Mouse (Mus musculus) T-helper 2 cell (primary cell): Measurements from ENCODE around the gene Ak4.

Experiments used
- in situ Hi-C: fragments of 300-600 bp; cut with MboI, MseI; formaldehyde crosslinking; loops from one replicate; pipeline ENCODE4 v1.15.1; 2025; ENCODE audit warnings: high pct_unique_total_duplicates

Ak4 gene

DNA sequence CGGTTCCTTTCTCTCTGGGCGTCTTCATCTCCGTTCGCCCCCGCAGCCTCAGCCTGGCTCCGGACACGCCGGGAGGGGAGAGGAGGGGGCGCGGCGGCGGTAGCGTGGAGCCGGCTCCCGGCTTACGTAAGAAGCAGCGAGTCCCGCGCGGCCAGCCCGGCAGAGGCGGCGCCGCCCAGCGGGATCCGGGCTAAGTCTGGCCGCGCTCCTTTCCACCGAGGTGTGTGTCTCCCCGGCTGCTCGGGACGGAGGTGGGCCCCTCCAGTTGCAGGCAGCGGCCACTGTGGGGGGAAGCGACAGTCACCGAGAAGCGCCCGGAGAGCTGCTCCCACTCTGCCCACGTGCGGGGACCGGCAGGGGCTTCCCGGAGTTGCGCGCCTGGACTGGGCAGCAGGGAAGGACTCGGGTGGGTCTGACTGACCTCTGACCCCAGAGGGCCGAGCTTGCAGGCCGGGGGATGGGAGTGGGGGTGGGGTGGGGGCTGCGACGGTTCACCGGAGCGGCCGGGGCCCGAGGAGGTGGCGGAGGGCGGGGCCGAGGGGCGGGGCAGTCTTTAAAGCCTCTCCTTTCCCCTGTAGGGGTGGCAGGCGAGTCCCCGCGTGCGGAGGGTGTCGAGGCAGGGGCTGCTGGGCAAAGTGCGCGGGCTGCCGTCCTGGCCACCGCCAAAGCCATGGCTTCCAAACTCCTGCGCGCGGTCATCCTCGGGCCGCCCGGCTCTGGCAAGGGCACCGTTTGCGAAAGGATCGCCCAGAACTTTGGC is at the start of gene Ak4:
Gene Ak4, plus strand, starts transcription at position 127 of the 760 bp plus-strand sequence.
- in situ Hi-C loops: no loop called here

DNA sequence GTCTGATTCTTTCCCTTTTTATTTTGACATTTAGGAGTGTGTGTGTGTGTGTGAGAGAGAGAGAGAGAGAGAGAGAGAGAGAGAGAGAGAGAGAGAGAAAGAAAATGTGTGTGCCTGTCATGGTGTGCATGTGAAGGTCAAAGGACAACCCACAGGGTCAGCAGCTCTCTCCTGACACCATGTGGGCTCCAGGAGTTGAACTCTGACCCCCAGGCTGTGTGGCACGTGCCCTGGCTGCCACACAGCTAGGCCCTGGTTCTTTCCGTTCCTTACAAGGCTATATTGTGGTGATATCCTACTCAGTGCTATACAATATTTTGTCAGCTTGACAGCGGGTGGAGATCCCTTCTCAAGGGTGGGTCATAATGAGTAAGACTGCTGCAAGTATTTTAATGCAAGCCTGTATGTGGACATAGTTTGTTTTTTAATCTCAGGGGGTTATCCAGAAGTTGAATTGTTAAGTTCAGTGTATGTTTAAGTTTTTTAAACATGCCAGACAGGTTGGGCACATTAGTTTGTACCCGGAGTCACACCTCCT is 49.3 kb upstream of the Ak4 start:
- in situ Hi-C loops: loop anchor here (25.0 kb wide), 1 partner anchor 1142 kb away; no protein-coding TSS in a partner anchor

DNA sequence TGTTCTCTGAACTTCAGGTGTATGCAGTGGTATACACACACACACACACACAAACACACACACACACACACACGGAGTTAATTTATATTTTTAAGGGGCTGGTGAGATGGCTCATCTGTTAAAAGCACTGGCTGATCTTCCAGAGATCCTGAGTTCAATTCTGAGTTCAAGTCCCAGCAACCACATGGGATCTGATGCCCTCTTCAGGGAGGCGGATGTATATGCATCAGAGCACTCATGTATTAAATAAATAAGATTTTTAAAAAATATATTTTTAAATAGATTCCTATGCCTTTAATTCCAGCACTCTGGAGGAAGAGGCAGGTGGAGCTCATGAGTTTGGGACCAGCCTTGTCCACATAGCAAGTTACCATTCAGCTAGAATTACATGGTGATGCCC is 46.8 kb upstream of the Ak4 start:
- in situ Hi-C loops: loop anchor here (25.0 kb wide), 1 partner anchor 1140 kb away; no protein-coding TSS in a partner anchor

DNA sequence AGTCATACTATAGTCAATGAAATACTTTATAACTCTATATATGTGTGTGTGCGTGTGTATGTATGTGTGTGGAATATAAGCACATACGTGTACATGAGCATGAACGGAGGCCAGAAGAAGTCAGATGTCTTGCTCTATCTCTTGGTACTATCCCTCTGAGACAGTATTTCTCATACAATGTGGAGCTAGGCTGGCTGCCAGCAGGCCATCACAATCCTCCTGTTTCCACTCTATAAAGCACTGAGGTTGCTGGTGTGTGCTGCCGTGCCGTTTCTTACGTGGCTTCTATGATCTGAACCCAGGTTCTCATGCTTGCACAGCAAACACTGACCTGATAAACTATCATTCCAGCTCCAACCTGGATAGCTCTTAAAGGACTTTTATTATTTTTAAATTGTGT is 46.3 kb upstream of the Ak4 start:
- in situ Hi-C loops: loop anchor here (25.0 kb wide), 1 partner anchor 1140 kb away; no protein-coding TSS in a partner anchor

DNA sequence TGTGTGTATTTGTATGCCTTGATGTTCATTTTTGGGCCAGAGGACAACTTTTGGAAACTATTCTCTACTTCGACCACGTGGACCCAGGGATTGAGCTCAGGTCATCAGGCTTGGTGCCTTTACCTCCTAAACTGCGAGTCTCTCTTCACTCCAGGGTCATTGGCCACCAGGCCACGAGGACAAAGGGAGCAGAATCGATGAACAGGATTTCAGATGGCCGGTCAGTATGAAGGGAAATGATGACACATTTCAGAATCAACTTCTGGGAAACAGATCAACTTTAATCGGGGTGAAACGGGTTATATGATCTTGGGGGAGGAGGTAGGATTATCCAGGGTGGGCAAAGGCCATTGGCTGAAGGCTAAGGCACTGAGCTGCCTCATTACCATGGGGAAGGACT is 45.0 kb upstream of the Ak4 start:
- in situ Hi-C loops: loop anchor here (25.0 kb wide), 1 partner anchor 1138 kb away; no protein-coding TSS in a partner anchor

DNA sequence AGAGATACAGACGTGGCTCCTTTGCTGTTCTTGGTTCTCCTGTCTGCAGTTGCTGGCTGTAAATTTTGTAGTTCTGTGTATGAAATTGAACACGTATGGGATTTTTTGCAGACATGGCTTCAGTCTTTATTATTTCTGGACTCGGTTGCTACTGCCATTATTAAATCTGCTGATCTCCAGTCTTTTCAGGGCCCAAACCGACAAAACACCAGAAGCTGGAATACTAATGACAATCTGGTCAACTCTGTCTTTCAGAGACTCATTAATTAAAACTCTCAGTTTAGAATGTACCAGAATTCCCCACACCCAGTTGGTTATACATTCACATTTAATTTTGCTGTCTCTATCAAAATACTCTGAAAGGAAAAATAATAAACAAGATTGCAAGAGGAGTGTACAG is 42.2 kb upstream of the Ak4 start:
- in situ Hi-C loops: no loop called here

DNA sequence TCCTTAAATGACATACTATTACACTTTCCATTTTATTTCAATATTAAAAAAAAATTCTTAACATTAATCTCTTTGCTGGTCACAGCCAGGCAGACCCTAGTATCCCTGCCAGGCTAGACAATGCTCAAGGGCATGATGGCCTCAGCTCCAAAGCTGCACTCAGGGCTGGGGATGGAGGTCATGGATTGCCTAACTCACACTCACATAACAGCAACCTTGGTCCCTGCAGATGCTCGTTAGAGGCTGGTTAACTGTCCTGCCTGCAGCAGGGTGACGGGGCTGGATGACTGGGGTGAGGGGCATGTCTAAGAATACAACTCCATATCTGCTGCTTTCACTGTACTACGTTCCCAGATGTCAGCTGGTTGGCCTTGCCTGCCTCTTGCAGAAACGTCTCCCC is 40.8 kb upstream of the Ak4 start:
- in situ Hi-C loops: no loop called here

DNA sequence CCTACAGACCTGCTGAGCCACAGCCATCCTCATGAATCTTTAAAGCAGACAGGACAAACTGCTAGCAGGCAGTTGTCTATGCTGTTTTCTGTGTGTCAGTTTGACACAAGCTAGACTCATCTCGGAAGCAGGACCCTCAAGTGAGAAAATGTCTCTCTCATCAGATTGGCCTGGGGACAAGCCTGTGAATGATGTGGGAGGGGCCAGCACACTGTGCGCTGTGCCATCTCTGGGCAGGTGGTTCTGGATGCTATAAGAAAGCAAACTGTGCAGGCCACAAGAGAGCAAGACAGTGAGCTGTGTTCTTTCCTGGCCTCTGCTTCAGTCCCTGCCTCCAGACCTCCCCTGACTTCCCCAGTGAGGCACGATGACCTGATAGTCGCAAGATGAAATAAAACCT is 40.3 kb upstream of the Ak4 start:
- in situ Hi-C loops: no loop called here

DNA sequence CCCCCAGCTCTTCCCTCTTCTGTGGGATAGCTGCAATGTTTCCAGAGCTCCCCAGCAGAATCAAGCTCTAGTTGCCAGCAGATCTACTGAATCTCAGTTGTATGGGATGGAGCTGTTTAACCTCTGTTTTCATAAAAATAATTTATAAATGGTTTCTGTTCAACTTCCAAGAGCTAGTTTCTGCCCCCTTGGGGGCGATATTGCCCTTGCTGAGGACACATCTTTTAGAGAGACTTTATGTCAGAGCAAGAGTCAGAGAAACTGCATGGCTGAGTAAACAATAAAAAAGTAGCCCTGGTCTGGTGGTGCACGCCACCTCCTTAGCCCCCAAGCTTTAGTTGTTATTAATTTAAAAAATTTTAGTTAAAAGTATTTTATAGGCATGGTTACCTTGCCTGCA is 34.1 kb upstream of the Ak4 start:
- in situ Hi-C loops: loop anchor here (10.0 kb wide), 1 partner anchor 610 kb away; no protein-coding TSS in a partner anchor

DNA sequence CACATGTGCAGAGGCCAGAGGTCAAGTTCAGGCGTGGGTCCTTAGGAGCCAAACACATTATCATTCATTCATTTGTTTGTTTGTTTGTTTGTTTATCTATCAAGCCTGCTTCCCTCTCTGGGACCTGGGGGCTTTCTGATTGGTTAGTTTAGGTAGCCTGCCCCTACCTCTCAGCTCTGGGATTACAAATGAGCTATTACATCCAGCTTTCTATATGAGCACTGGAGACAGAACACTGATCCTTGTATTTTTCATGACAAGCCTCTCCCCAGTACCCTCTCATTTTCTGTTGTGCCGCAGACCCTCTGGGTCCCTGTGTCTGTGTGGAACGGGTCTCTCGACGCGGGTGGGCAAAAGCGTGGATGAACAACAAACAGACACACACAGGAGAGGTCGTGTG is 30.8 kb upstream of the Ak4 start:
- in situ Hi-C loops: loop anchor here (10.0 kb wide), 1 partner anchor 607 kb away; no protein-coding TSS in a partner anchor

DNA sequence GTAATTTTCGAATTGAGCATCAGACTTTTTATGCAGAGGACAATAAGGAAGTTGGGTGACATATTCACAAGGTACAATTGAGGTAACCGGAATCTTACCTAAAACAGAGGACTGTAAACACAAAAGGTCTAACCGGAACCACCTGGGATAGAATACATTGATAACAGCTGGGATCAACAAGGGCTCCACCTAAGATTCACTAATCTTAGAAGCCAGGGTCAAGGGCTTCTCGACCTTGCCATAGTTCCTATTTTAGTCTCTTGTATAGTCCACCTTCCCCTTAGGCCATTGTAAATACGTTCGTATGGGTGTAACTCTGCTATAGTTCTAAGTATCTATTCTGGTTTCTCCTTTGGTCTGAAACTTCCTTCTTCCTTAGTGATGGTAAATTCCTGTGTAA is 30.4 kb upstream of the Ak4 start:
- in situ Hi-C loops: loop anchor here (10.0 kb wide), 1 partner anchor 606 kb away; no protein-coding TSS in a partner anchor

DNA sequence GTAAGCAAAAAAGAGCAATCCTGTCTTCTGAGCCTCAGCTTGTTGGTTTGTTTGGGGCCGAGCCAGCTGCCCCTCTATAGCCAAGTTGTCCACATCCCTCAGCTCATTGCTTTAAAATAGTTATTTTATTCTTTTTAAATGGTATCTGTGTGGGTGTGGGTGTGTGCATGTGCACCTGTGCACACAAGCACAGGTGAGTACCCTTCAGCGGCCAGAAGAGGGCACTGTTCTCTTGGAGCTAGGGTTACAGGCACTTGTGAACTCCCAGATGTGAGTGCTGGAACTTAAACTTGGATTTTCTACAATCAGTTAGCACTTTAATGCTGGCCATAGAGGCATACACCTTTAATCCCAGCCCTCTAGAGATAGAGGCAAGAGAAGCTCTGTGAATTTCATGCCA is 26.8 kb upstream of the Ak4 start:
- in situ Hi-C loops: no loop called here

DNA sequence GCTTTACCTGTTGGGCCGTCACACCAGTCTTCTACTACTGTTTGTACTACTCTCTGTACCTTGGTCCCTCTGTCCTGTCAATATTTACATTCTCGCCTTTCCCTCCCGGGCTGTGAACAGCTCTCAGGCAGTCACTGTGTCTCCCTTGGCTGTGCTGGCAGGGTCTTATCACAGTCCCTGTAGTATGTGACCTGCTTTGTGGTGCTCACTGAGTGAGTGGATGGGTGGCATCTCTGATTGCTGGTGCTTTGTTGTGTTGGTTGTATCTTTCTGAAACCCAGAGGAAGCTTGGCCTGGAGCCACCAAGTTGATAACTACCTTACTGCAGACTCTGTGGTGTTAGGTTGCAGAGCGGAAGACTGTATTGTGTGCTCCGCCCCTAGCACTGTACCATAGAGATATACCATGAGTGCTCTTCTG is 25.8 kb upstream of the Ak4 start:
- in situ Hi-C loops: no loop called here

DNA sequence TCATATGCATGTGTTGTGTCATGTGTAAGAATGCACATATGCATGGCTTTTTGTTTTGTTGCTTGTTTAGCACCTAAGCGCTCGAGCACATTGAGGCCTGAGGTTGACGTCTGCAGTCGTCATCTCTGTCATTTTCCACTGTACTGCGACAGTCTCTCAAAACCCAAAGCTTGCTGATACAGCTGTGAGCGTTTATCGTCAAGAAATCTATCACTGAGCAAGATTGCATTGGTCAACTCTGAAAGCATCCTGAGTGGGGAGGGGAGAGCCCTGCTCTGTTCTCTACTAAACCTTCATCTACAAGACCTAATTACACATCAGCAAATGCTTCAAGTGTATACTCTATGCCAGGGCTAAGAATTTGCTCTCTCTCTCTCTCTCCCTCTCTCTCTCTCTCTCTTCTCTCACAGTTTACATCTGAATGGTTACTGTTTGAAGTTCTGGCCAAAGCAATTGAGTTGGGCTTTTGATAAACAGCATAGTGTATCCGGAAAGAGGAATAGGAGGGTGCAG is 24.0 kb upstream of the Ak4 start:
- in situ Hi-C loops: no loop called here

DNA sequence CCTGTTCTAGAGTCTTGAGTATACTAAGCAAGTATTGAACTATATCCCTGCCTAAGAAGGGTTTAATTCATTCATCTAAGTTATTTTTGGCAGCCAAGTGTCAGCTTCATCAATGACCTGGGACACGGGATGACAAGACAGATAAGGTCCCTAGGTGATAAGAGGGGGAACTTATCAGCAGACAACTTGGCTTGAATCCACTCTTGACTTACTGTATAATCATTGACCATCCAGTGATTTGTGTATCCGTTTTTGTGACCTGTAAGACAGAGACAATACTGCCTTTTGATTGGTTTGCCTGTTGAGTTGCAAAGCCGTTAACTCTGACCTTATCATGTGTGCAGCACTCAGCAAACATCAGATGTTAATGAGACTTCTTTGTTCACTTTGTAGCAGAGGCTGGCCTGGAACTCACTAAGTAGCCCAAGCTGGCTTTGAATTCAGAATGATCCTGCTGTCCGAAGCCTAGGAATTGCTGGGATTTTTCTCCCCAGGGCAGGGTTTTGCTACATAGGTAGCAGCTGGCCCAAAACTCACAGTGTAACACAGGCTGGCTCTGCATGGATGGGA is 19.0 kb upstream of the Ak4 start:
- in situ Hi-C loops: no loop called here

DNA sequence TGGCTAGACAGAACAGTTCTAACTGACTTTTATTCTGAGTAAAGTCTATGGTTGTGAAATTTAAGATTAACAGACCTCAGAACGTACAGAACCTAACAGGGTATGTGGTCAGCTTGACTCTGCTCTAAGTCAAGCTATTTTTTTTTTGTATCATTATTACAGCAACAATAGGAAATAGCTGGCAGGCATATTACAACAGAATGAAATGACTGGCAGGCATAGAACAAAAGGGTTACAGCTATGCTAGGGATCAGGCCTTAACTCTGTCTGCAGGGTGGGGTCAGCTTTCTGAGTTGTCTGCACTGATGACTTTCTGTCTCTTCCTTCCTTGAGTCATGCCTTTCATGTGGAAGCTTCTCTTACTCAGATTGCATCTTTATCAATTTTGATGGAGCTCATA is 17.1 kb upstream of the Ak4 start:
- in situ Hi-C loops: no loop called here

DNA sequence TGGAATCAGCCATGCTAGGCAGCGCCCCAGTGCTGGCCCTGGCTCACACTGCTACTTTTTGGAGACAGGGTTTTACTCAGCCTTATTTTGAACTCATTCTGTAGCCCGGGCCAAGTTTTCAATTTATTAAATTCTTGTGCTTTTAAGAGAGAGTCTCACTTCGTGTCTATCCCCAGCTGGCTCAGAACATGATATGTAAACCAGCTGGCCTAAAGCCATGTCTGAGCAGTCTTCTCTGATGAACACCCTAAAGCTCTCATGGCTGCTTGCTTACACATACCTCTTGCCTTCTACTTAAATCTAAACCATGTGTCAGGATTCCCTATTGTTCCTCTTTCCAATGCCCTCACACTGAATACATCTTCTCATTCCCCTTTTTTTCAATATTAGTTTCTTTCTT is 14.2 kb upstream of the Ak4 start:
- in situ Hi-C loops: no loop called here

DNA sequence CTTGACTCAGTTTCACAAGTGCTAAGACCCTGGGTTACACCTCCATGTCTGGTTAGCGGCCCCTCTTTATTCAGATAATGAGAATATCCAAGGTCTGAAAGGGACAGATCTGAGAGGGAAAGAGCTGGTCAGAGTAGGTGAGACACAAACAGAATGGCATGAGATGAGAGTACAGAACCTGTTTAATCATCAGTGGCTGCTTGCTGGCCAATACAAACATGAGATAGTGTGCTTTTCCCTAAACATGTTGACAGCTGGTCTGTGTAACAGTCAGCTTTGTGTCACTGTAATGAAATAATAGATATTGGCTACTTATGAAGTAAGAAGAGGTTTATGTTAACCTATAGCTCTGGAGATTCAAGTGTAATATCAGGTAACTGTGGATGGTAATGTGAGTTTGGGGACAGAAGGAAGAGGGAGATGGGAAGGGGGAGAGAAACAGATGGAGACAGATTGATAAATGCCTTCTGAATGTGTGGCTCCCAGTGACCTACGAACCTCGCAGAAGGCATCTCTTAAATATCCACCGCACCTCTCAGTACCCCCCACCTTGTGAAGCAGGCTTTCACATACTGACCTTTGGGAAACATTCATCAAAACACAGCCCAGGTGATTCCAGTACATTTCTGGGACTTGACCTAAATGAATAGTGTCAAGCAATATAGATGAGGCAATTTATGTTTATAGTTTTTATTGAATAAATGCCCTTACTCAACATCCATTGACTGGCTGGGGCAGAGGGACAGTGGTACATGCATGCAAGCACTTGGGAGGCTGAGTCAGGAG is 12.5 kb upstream of the Ak4 start:
- in situ Hi-C loops: no loop called here

DNA sequence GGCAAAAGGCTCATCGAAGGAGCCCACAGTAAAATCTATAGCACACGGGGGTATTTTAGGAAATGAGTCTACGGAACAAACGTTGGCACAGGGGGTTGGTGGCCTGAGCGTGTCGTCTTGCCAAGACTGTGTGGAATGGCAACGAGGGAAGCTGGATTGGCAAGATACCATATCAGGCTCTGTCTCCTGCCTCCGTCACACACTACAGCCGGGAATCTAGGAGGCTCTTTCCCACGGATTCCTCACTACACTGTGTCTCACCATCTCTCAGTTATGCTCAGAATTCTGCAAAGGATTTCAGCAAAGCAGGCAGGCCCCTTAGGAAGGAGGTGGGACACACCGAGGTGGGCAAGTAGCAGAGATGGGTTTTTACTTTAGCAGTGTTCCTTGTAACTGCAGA is 2.1 kb upstream of the Ak4 start:
- in situ Hi-C loops: no loop called here

DNA sequence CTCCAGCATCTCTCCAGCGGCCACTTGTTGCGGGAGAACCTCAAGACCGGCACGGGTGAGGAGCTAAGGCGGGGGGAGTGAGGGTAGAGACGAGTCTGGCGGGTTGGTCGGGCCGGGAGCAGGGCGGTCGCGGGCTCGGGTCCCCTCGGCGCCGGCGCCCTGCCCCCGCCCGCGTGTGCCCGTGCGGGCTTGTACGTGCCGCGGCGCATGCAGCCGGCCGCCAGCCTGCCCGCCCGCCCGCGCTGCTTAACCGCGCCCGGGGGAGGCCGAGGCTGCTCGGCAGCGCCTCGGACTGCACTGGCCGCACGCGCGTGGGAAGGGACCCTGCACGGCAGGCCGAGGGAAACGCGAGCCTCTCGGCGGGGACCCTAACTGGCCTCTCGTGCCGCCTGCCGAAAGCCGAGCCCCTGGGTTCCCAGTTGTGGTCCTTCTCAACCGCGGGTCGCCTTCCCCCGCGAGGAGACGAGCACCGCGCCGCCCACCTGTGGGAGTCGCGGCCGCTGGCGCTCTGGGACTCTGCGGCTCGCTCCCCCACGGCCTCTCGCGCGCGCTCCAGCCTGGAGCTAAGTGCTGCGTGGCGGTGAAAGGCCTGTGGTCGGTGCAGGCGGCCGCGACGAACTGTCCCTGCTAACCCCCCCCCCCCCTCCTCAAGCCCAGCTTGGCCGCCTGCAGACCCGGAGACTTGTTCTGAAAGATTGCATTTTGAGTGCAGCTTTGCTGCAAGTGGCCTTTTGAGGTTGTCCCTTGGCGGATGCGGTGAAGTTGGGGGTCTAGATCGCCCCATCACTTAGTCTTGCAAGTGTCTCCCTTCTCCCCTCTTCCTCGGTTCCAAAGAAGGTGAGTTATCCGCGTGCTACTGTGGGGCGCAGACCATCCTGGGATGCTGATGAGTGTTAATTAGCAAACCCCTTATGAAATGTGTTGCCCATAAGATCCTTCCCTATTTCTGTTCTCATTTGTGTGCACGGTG is 1.1 kb downstream of the Ak4 start:
- in situ Hi-C loops: no loop called here

DNA sequence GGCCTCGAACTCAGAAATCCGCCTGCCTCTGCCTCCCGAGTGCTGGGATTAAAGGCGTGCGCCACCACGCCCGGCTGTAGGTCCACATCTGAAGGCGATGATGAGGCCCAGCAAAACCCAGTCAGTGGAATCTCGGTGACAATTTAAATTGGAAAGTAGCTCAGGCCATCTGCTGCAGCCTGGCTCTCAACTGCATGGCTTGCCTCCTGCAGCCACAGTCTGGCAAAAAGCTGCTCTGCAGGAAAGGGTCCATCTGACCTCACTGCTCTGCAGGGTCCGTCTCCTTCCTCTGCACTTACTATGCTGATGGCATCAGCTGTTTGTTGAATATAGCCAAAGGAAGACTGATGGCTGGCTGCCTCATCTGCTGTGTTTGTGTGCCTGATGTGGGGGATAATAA is 3.9 kb downstream of the Ak4 start:
- in situ Hi-C loops: no loop called here
